Mouse (Mus musculus): ENCODE measurements around the gene Nxph1. TPM values are rescaled to one million over a fixed set of nuclear protein-coding genes. Genes with fewer than 3 reads are reported as not detected.

The Nxph1 gene
- polyA plus RNA-seq, 1 experiment from 2014 or later = 31.7 TPM

- no peak for ATAC-seq (ENCODE audit: low FRiP score, low read depth)
- no peaks in the 10 kb centered on the region for H3K4me1 ChIP-seq
- H3K27me3 ChIP-seq (replicated peaks) = no peaks in the 10 kb centered on the region
- H3K4me2 ChIP-seq (replicated peaks) = no peak overlapping the region
- WGBS = 57% methylated on average over 12 of the region's 12 CpGs
- H3K9ac ChIP-seq = no peak overlapping the region
- no peak overlapping the region for H3K4me3 ChIP-seq
- H3K36me3 ChIP-seq = no peaks in the 10 kb centered on the region
- H3K27ac ChIP-seq = no peak overlapping the region
- H3K9me3 ChIP-seq = no peaks in the 10 kb centered on the region
Observed at GRCm38 (mm10) chr6:8996301-8996943, 48.2 kb downstream of the Nxph1 start.

GRCm38 (mm10) chr6:8997326-8997725 lies 49.1 kb downstream of the Nxph1 start:
- WGBS = 84% methylated on average over 2 of the region's 2 CpGs
- no peak overlapping the region for H3K27ac ChIP-seq

GRCm38 (mm10) chr6:9002686-9003085 lies 54.5 kb downstream of the Nxph1 start:
- WGBS = 12% methylated on average over 3 of the region's 3 CpGs
- ATAC-seq (ENCODE audit: low FRiP score, low read depth) = no peak
- Histone ChIP-seq H3K4me3 (no peak overlapping the region), H3K27me3 (replicated peaks) (no peaks in the 10 kb centered on the region), H3K4me1 (no peaks in the 10 kb centered on the region), H3K4me2 (replicated peaks) (no peak overlapping the region), H3K9ac (no peak overlapping the region), H3K9me3 (no peaks in the 10 kb centered on the region), H3K36me3 (no peaks in the 10 kb centered on the region), H3K27ac (no peak overlapping the region)

More at GRCm38 (mm10) chr6:8997326-8997725, 49.1 kb downstream of the Nxph1 start:
- ATAC-seq (ENCODE audit: low FRiP score, low read depth) = no peak
- no peaks in the 10 kb centered on the region for H3K9me3 ChIP-seq
- no peak overlapping the region for H3K4me3 ChIP-seq
- no peak overlapping the region for H3K9ac ChIP-seq
- no peaks in the 10 kb centered on the region for H3K4me1 ChIP-seq
- H3K27me3 ChIP-seq (replicated peaks) = no peaks in the 10 kb centered on the region
- H3K4me2 ChIP-seq (replicated peaks) = no peak overlapping the region
- H3K36me3 ChIP-seq = no peaks in the 10 kb centered on the region

- Histone ChIP-seq H3K36me3 (no peaks in the 10 kb centered on the region), H3K9me3 (no peaks in the 10 kb centered on the region), H3K27ac (no peak overlapping the region), H3K27me3 (replicated peaks) (no peaks in the 10 kb centered on the region), H3K4me3 (no peak overlapping the region), H3K9ac (no peak overlapping the region), H3K4me1 (no peaks in the 10 kb centered on the region), H3K4me2 (replicated peaks) (no peak overlapping the region)
- ATAC-seq (ENCODE audit: low FRiP score, low read depth) = no peak
- 95% methylated on average over 1 of the region's 1 CpGs for WGBS
Observed at GRCm38 (mm10) chr6:9026631-9027030, 78.4 kb downstream of the Nxph1 start.

GRCm38 (mm10) chr6:9027146-9027545 lies 78.9 kb downstream of the Nxph1 start:
- Histone ChIP-seq H3K27me3 (replicated peaks) (no peaks in the 10 kb centered on the region), H3K36me3 (no peaks in the 10 kb centered on the region), H3K4me3 (no peak overlapping the region), H3K9me3 (no peaks in the 10 kb centered on the region), H3K4me1 (no peaks in the 10 kb centered on the region), H3K27ac (no peak overlapping the region), H3K4me2 (replicated peaks) (no peak overlapping the region), H3K9ac (no peak overlapping the region)
- no peak for ATAC-seq (ENCODE audit: low FRiP score, low read depth)
- 68% methylated on average over 4 of the region's 4 CpGs for WGBS

- no peaks in the 10 kb centered on the region for H3K27me3 ChIP-seq (replicated peaks)
- no peak for ATAC-seq (ENCODE audit: low FRiP score, low read depth)
- 84% methylated on average over 1 of the region's 1 CpGs for WGBS
- no peaks in the 10 kb centered on the region for H3K4me1 ChIP-seq
- no peaks in the 10 kb centered on the region for H3K9me3 ChIP-seq
- H3K27ac ChIP-seq = no peak overlapping the region
- H3K4me2 ChIP-seq (replicated peaks) = no peak overlapping the region
- no peak overlapping the region for H3K4me3 ChIP-seq
- no peak overlapping the region for H3K9ac ChIP-seq
- H3K36me3 ChIP-seq = no peaks in the 10 kb centered on the region
Observed at GRCm38 (mm10) chr6:9028501-9028900, 80.3 kb downstream of the Nxph1 start.

DNA sequence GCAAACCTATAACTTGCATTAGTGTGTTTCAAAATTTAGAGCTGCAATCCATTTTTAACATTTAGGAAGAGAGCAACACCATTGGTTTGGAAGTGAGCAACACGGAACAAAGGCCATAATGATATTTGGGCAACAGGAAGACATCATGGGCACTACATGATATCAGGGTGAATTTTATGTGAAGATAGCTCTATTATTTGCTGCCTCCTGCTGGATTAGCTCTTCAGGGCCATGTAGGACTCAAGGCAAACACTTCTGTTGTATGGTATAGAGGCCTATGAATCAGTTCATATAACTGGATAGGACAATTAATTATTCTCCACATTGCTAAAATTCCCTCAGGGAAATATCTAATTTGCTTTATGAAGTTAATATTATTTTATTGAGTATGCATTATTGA lies 91.1 kb downstream of the Nxph1 start:
- H3K27me3 ChIP-seq (replicated peaks) = no peaks in the 10 kb centered on the region
- 98% methylated on average over 1 of the region's 1 CpGs for WGBS
- H3K9me3 ChIP-seq = no peaks in the 10 kb centered on the region
- no peaks in the 10 kb centered on the region for H3K4me1 ChIP-seq
- H3K9ac ChIP-seq = no peak overlapping the region
- H3K4me2 ChIP-seq (replicated peaks) = no peak overlapping the region
- no peak for ATAC-seq (ENCODE audit: low FRiP score, low read depth)
- no peak overlapping the region for H3K4me3 ChIP-seq
- H3K36me3 ChIP-seq = no peaks in the 10 kb centered on the region
- no peak overlapping the region for H3K27ac ChIP-seq

DNA sequence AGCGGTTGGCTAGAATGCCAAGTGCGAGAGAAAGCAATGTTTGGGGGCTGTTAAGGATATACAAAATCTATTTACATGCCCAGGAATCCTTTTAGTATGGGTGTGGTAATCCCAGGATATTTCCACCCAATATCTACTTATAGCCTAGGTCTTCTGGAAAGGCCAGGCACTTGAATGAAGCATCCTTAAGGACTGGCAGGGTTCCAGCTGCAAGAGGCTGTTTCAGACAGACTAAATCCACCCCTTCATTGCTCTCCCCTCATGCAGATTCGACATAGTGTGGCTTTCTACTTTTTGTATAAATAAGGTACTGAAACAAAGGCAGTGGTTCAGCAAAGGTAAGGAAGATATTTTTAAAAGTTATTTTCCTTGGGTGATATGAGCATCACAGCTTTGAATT lies 92.8 kb downstream of the Nxph1 start:
- 90% methylated on average over 3 of the region's 3 CpGs for WGBS
- no peak overlapping the region for H3K9ac ChIP-seq
- ATAC-seq (ENCODE audit: low FRiP score, low read depth) = no peak

DNA sequence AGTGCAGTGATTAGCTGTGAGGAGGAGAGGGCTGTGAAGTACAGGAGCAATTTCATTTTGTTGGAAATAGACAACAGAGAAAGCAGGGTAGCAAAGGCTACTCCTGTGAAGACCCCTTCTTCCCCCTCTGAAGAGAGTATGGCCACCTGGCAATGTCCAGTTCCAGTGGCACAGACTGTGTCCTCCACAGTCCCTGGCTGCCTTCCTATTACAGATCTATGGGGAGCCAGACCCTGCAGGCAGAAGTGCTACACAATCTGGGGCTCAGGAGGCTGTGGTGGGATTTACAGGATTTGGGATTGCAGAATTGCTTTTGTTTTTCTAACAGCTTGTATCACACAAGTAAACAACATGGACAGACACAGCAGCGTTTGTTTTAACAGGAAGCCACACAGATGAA lies 94.2 kb downstream of the Nxph1 start:
- no peak overlapping the region for H3K9ac ChIP-seq
- no peak overlapping the region for H3K27ac ChIP-seq
- H3K9me3 ChIP-seq = no peaks in the 10 kb centered on the region
- H3K4me3 ChIP-seq = no peak overlapping the region
- H3K27me3 ChIP-seq (replicated peaks) = no peaks in the 10 kb centered on the region
- H3K36me3 ChIP-seq = no peaks in the 10 kb centered on the region
- no peak overlapping the region for H3K4me2 ChIP-seq (replicated peaks)
- 33% methylated on average over 1 of the region's 1 CpGs for WGBS
- ATAC-seq (ENCODE audit: low FRiP score, low read depth) = no peak
- H3K4me1 ChIP-seq = no peaks in the 10 kb centered on the region

More for the DNA sequence above, 92.8 kb downstream of the Nxph1 start:
- Histone ChIP-seq H3K4me2 (replicated peaks) (no peak overlapping the region), H3K4me3 (no peak overlapping the region), H3K27me3 (replicated peaks) (no peaks in the 10 kb centered on the region), H3K36me3 (no peaks in the 10 kb centered on the region), H3K4me1 (no peaks in the 10 kb centered on the region), H3K27ac (no peak overlapping the region), H3K9me3 (no peaks in the 10 kb centered on the region)

- no peak overlapping the region for H3K4me3 ChIP-seq
- no peaks in the 10 kb centered on the region for H3K36me3 ChIP-seq
- H3K4me1 ChIP-seq = no peaks in the 10 kb centered on the region
- 29% methylated on average over 2 of the region's 2 CpGs for WGBS
- H3K9me3 ChIP-seq = no peaks in the 10 kb centered on the region
- no peak for ATAC-seq (ENCODE audit: low FRiP score, low read depth)
- no peaks in the 10 kb centered on the region for H3K27me3 ChIP-seq (replicated peaks)
- H3K27ac ChIP-seq = no peak overlapping the region
- no peak overlapping the region for H3K9ac ChIP-seq
- H3K4me2 ChIP-seq (replicated peaks) = no peak overlapping the region
Observed at GRCm38 (mm10) chr6:9046815-9047214, 98.6 kb downstream of the Nxph1 start.

GRCm38 (mm10) chr6:9061261-9062105 lies 113.3 kb downstream of the Nxph1 start:
- 94% methylated on average over 4 of the region's 4 CpGs for WGBS
- H3K36me3 ChIP-seq = no peaks in the 10 kb centered on the region
- no peaks in the 10 kb centered on the region for H3K4me1 ChIP-seq
- no peaks in the 10 kb centered on the region for H3K27me3 ChIP-seq (replicated peaks)
- H3K9me3 ChIP-seq = no peaks in the 10 kb centered on the region
- no peak overlapping the region for H3K27ac ChIP-seq
- ATAC-seq (ENCODE audit: low FRiP score, low read depth) = no peak
- H3K9ac ChIP-seq = no peak overlapping the region
- H3K4me2 ChIP-seq (replicated peaks) = no peak overlapping the region
- no peak overlapping the region for H3K4me3 ChIP-seq

- Histone ChIP-seq H3K4me2 (replicated peaks) (no peak overlapping the region), H3K27me3 (replicated peaks) (no peaks in the 10 kb centered on the region), H3K4me3 (no peak overlapping the region), H3K4me1 (no peaks in the 10 kb centered on the region; the same call in 1 of the 2 replicates), H3K36me3 (no peaks in the 10 kb centered on the region), H3K27ac (no peak overlapping the region), H3K9ac (no peak overlapping the region), H3K9me3 (no peaks in the 10 kb centered on the region)
- 65% methylated on average over 3 of the region's 3 CpGs for WGBS
- 0 out of 2 replicates have a peak, but pooled peaks have one; percentile 25 for ATAC-seq (ENCODE audit: low FRiP score, low read depth)
Observed at GRCm38 (mm10) chr6:9066435-9066834, 118.2 kb downstream of the Nxph1 start.

All from neural tube, embryonic 12.5 days (tissue).